Mouse (Mus musculus) ovary, adult 10 weeks (tissue): ENCODE measurements around the gene Elf4. TPM values are rescaled to one million over a fixed set of nuclear protein-coding genes. Genes with fewer than 3 reads are reported as not detected.

Source experiments
- polyA plus RNA-seq: library from polyadenylated mRNA; stranded (reverse); fragments of 350-450 nt; fragmentation: Illumina TruSeq; extraction: RNeasy Lipid Tissue Mini Kit (QIAGEN cat#74804); gene quantifications from one replicate; pipeline ENCODE4 v1.2.3, GENCODE M21; 2014

Elf4 gene
- 9.6 TPM for polyA plus RNA-seq

DNA sequence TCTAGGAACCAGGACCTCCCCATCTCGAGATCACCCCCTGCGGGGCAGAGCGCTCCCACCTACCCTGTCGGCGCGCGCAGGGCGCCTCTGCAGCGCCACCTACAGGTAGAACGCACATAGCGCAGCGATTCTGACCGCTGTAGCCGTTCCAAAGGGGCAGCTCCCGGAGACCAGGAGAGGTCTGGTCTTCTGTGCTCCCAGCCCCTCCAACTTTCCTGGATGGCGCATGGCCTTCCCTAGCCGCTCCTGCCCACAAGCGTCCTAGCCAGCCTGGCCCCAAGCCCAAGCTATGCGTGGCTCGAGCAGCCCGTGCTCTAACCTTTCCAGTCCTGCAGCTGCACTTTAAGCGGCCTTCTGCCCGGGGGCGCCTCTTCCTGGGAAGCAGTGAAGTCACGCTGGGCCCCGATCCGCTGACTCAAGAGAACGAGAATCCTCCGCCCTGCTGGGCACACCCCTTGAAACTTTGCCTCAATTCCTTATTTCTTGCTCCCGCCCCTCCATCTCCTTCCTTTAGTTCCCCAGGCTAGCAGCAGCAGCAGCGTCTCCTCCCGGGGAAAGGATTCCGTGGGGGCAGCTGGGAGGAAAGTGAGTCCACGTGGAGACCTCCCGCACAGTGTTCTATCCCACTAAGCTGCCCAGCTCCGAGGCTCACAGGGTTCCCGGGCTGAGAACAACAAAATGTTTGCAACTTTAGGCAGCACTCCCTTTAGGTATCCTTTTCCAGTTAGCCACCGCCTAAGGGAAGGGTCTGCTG lies at the start of gene Elf4:
Gene Elf4 (minus strand): TSS at position 379 of the 754 bp plus-strand sequence.

Other genes with a start within 250 kb of the Elf4 start
- 36.9 TPM for gene Utp14a, start 206.3 kb downstream of the Elf4 start, polyA plus RNA-seq
- 2.1 TPM for gene Bcorl1, start 121.8 kb downstream of the Elf4 start, polyA plus RNA-seq
- gene Aifm1, start 50.4 kb upstream of the Elf4 start, polyA plus RNA-seq: 79.0 TPM
- gene Rab33a, start 56.2 kb upstream of the Elf4 start, polyA plus RNA-seq: 1.1 TPM
- 43.9 TPM for gene Zfp280c, start 131.4 kb upstream of the Elf4 start, polyA plus RNA-seq
- 17.6 TPM for gene Slc25a14, start 160.3 kb upstream of the Elf4 start, polyA plus RNA-seq
- gene Gpr119, start 211.3 kb upstream of the Elf4 start, polyA plus RNA-seq: not detected
- gene Rbmx2, start 231.9 kb upstream of the Elf4 start, polyA plus RNA-seq: 11.8 TPM